Mouse (Mus musculus) G1E (cell line): Measurements from ENCODE around the gene Prkrip1. TPM values are rescaled to one million over a fixed set of nuclear protein-coding genes. Genes with fewer than 3 reads are reported as not detected.
A peak's percentile ranks its signal among the peaks of the same experiment; 100 is the strongest.

Experiments
- ATAC-seq: 2 replicates; pipeline ENCODE4 v1.8.0; 2016; ENCODE audit warnings: mild to moderate bottlenecking; ENCODE audit not compliant: insufficient number of reproducible peaks, poor library complexity, low FRiP score, severe bottlenecking; ENCODE audit errors: extremely low read depth
- DNase-seq: peaks from one replicate; pipeline ENCODE4 v3.0.0; 2012; ENCODE audit warnings: low spot score
- H3K27me3 ChIP-seq: 2 replicates; pipeline ENCODE4 v1.6.1; 2012; ENCODE audit warnings: mild to moderate bottlenecking, low read length, inconsistent platforms; ENCODE audit not compliant: insufficient read depth
- H3K36me3 ChIP-seq: replicated peaks from 2 replicates; pipeline ENCODE3; 2012; ENCODE audit warnings: mild to moderate bottlenecking, inconsistent platforms
- H3K4me1 ChIP-seq: 2 replicates; pipeline ENCODE4 v1.6.1; 2012; ENCODE audit warnings: low read depth, low read length, inconsistent platforms, mixed read lengths; ENCODE audit not compliant: insufficient read depth
- H3K4me3 ChIP-seq: 2 replicates; pipeline ENCODE4 v1.5.1; 2012; ENCODE audit warnings: low read depth, mild to moderate bottlenecking, inconsistent platforms, low read length, moderate library complexity, mixed read lengths
- H3K9me3 ChIP-seq: replicated peaks from 2 replicates; pipeline ENCODE4 v1.6.1; 2012; ENCODE audit warnings: inconsistent platforms
- CTCF ChIP-seq: IDR thresholded peaks from 2 replicates; pipeline ENCODE4 v1.5.1; 2012; ENCODE audit warnings: low read depth, low read length, inconsistent platforms, mixed read lengths
- GATA1 ChIP-seq: IDR thresholded peaks from 2 replicates; pipeline ENCODE4 v1.6.1; 2012; ENCODE audit warnings: borderline replicate concordance, low read length, inconsistent platforms, mixed read lengths
- GATA2 ChIP-seq: IDR thresholded peaks from 2 replicates; pipeline ENCODE4 v1.6.1; 2012; ENCODE audit warnings: low read depth, low read length, inconsistent platforms, borderline replicate concordance
- POLR2AphosphoS5 ChIP-seq: IDR thresholded peaks from 2 replicates; pipeline ENCODE4 v1.6.1; 2012; ENCODE audit warnings: low read depth, low read length, inconsistent platforms; ENCODE audit not compliant: insufficient replicate concordance
- TAL1 ChIP-seq: conservative IDR thresholded peaks from 2 replicates; pipeline ENCODE4 v1.6.1; 2012; ENCODE audit warnings: low read depth, low read length, inconsistent platforms, mixed read lengths
- polyA plus RNA-seq: library from polyadenylated mRNA; stranded (reverse); fragments of >175 nt; gene quantifications from 2 replicates; pipeline ENCODE4 v1.2.3, GENCODE M21; 2012
- total RNA-seq, 2 experiments: library from RNA; stranded (forward) in 1 of 2; stranded (reverse) in 1 of 2; fragments of 200-1000 nt in 1 of 2; fragments of >200 nt in 1 of 2; fragmentation: Nextera tagmentation in 1 of 2; gene quantifications; 2 replicates each; pipeline ENCODE4 v1.2.3; 2014 to 2017

Gene Prkrip1
- total and polyA plus RNA-seq, 3 experiments: 12.8 to 55.5 (median 52.3) TPM

GRCm38 (mm10) chr5:136172939-136173338 is 25.8 kb downstream of the Prkrip1 start:
- ATAC-seq (no peak), DNase-seq (no peak)
- H3K4me1 ChIP-seq: peaks cover 57% of the 10 kb centered on the region
- no peaks in the 10 kb centered on the region for H3K27me3 ChIP-seq
- no peak overlapping the region for H3K4me3 ChIP-seq
- TF ChIP-seq CTCF (no peak), GATA1 (no peak)
- peaks cover 5% of the 10 kb centered on the region for H3K9me3 ChIP-seq
- H3K36me3 ChIP-seq: peaks cover 34% of the 10 kb centered on the region

- TF ChIP-seq GATA2 (no peak), TAL1 (no peak)
- ATAC-seq (peak; percentile 28; the same call in 1 of the 2 replicates), DNase-seq (no peak)
- H3K27me3 ChIP-seq: no peaks in the 10 kb centered on the region
- peaks cover 35% of the 10 kb centered on the region for H3K36me3 ChIP-seq
- peaks cover 7% of the 10 kb centered on the region for H3K9me3 ChIP-seq
- H3K4me1 ChIP-seq: peaks cover 56% of the 10 kb centered on the region
- H3K4me3 ChIP-seq: peak overlapping the region; percentile 82; the same call in 1 of the 2 replicates
Observed at GRCm38 (mm10) chr5:136171363-136172341, 27.1 kb downstream of the Prkrip1 start.

GRCm38 (mm10) chr5:136170512-136171362 is 28.0 kb downstream of the Prkrip1 start, which contains the start of gene Orai2:
Gene Orai2 (minus strand): TSS chr5:136170713.
- Histone ChIP-seq H3K9me3 (peaks cover 7% of the 10 kb centered on the region), H3K27me3 (no peaks in the 10 kb centered on the region), H3K4me3 (peak within 1 kb of the TSS; percentile 82), H3K4me1 (peaks cover 63% of the 10 kb centered on the region), H3K36me3 (peaks cover 44% of the 10 kb centered on the region)
- no peak for TF ChIP-seq GATA2
- TF ChIP-seq POLR2AphosphoS5: no peak
- TF ChIP-seq CTCF: no peak
- TF ChIP-seq TAL1: no peak
- no peak for TF ChIP-seq GATA1
- ATAC-seq (peak; percentile 46), DNase-seq (peak; percentile 85)

DNA sequence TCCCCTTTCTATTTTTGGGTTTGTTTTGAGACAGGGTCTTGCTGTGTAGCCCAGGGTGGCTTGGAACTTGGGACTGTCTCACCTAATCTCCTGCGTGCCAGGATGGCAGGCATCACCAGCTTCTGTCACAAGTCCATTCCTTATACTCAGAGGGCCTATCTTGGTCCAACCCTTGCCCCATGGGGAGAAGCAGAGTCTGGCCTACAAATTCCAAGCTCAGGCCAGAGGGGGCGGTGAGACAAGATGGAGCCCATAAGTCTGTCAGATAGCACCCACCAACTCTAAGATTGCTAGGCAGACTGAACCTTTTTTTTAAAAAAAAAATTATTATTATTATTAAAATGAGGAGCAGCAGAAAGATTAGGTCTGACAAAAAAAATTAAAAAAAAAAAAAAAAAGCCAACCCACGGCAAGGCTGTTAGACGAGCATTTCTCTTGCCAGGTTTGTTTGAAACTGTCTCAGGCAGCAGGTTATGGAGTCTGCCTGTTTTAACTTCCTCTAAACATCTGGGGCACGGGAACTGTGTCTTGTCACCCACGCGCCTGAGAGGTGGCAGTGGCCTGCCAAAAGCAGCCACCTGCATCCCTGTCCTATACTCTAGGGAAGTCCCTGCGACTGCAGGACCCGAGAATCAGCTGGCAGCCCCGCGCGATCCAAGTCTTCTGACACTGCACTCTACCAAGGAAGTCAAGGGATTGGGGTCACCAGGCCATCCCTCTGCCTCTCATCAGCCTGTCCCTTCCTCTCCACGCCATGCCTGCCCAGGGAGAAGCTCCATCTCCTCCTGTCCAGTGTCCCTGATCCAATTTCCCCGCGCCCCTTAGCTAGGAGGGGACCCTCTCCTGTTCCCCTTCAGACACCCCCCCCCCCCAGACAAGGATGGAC is 28.9 kb downstream of the Prkrip1 start:
- Histone ChIP-seq H3K27me3 (no peaks in the 10 kb centered on the region), H3K36me3 (peaks cover 50% of the 10 kb centered on the region), H3K4me3 (peak overlapping the region; percentile 82), H3K9me3 (peaks cover 7% of the 10 kb centered on the region), H3K4me1 (peaks cover 71% of the 10 kb centered on the region)
- DNase-seq (peak; percentile 76), ATAC-seq (peak; percentile 11; the same call in 1 of the 2 replicates)
- TF ChIP-seq GATA1: no peak
- no peak for TF ChIP-seq TAL1
- no peak for TF ChIP-seq POLR2AphosphoS5
- no peak for TF ChIP-seq GATA2
- TF ChIP-seq CTCF: no peak

GRCm38 (mm10) chr5:136168071-136168470 is 30.7 kb downstream of the Prkrip1 start:
- peaks cover 67% of the 10 kb centered on the region for H3K4me1 ChIP-seq
- no peaks in the 10 kb centered on the region for H3K27me3 ChIP-seq
- TF ChIP-seq CTCF: peak; percentile 54
- TF ChIP-seq POLR2AphosphoS5: no peak
- TF ChIP-seq GATA2: no peak
- TF ChIP-seq TAL1: no peak
- no peak for TF ChIP-seq GATA1
- peaks cover 59% of the 10 kb centered on the region for H3K36me3 ChIP-seq
- no peak overlapping the region for H3K4me3 ChIP-seq
- peaks cover 7% of the 10 kb centered on the region for H3K9me3 ChIP-seq
- ATAC-seq (no peak), DNase-seq (no peak)

- Histone ChIP-seq H3K36me3 (peaks cover 67% of the 10 kb centered on the region), H3K4me3 (no peak overlapping the region), H3K4me1 (peaks cover 60% of the 10 kb centered on the region), H3K27me3 (no peaks in the 10 kb centered on the region), H3K9me3 (peaks cover 7% of the 10 kb centered on the region)
- no peak for TF ChIP-seq POLR2AphosphoS5
- TF ChIP-seq GATA1: no peak
- TF ChIP-seq CTCF: no peak
- no peak for TF ChIP-seq TAL1
- TF ChIP-seq GATA2: no peak
- DNase-seq (no peak), ATAC-seq (no peak)
Observed at GRCm38 (mm10) chr5:136167296-136167695, 31.5 kb downstream of the Prkrip1 start.
